Mouse (Mus musculus) neural tube, embryonic 11.5 days (tissue): ENCODE results near the gene Rab11fip3. TPM values are rescaled to one million over a fixed set of nuclear protein-coding genes. Genes with fewer than 3 reads are reported as not detected.

Experiments
- ATAC-seq: fragments of 200-750 bp; cut with Nextera tagmentation; 2 replicates; pipeline ENCODE4 v1.8.0; 2017; ENCODE audit warnings: moderate number of reproducible peaks, mild to moderate bottlenecking, moderate TSS enrichment, moderate library complexity; ENCODE audit not compliant: insufficient read depth, low FRiP score, low TSS enrichment
- DNase-seq: peaks from one replicate; pipeline ENCODE4 v3.0.0-alpha.2; 2015; ENCODE audit warnings: low spot score
- H3K27ac ChIP-seq: fragments of 300-500 bp; sonication (generic); 2 replicates; pipeline ENCODE4 v1.5.1; 2014; ENCODE audit warnings: low read depth, mild to moderate bottlenecking, low read length
- H3K27me3 ChIP-seq: fragments of 300-500 bp; sonication (generic); 2 replicates; pipeline ENCODE4 v1.6.1; 2014; ENCODE audit warnings: mild to moderate bottlenecking, low read length, mixed read lengths; ENCODE audit not compliant: control insufficient read depth, insufficient read depth
- H3K36me3 ChIP-seq: fragments of 300-500 bp; sonication (generic); 2 replicates; pipeline ENCODE4 v1.6.1; 2014; ENCODE audit warnings: mild to moderate bottlenecking, low read length, moderate library complexity, mixed read lengths; ENCODE audit not compliant: control insufficient read depth, insufficient read depth
- H3K4me1 ChIP-seq: fragments of 300-500 bp; sonication (generic); 2 replicates; pipeline ENCODE4 v1.6.1; 2014; ENCODE audit warnings: low read length, mixed read lengths; ENCODE audit not compliant: control insufficient read depth, insufficient read depth
- H3K4me2 ChIP-seq: fragments of 300-500 bp; sonication (generic); 2 replicates; pipeline ENCODE4 v1.6.1; 2014; ENCODE audit warnings: low read depth, mild to moderate bottlenecking, moderate library complexity
- H3K4me3 ChIP-seq: fragments of 300-500 bp; sonication (generic); 2 replicates; pipeline ENCODE4 v1.5.1; 2014; ENCODE audit warnings: low read depth, low read length
- H3K9ac ChIP-seq: fragments of 300-500 bp; sonication (generic); 2 replicates; pipeline ENCODE4 v1.6.1; 2014; ENCODE audit warnings: mild to moderate bottlenecking, low read length
- H3K9me3 ChIP-seq: fragments of 300-500 bp; sonication (generic); 2 replicates; pipeline ENCODE4 v1.6.1; 2016; ENCODE audit warnings: low read length; ENCODE audit not compliant: control insufficient read depth
- WGBS: fragments of 180-500 bp; shearing (Covaris S2); extraction: QIAGEN DNeasy Blood & Tissue Kit; methylation state at CpG from one replicate; pipeline ENCODE4 v1.1.7; 2014; 5-methylcytosine and 5-hydroxymethylcytosine counted together
- polyA plus RNA-seq: library from polyadenylated mRNA; unstranded; fragments of >200 nt; fragmentation: Nextera tagmentation; extraction: Ambion mirVana; gene quantifications from 2 replicates; pipeline ENCODE4 v1.2.1, GENCODE M21; 2014

The Rab11fip3 gene
- polyA plus RNA-seq, 1 experiment from 2014 or later = 24.8 TPM

DNA sequence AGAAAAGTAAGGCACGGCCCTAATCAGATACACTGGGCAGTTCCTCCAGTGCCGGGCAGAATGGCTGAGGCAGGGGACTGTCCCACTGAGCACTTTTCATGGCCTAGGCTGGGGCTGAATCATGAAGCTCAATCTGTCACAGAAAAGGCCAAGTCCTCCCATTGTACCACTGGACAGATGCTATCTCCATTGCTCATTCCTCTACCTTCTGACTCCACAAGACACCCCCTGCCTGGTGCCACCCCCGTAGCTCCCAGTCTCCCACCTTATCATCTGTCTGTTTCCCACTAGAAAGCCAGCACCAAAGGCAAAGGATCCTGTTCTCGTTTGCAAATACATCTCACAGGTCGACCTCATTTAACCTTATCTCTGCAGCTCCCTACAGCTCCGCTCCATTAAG, 37.3 kb downstream of the Rab11fip3 start:
- H3K27me3 ChIP-seq = no peaks in the 10 kb centered on the region
- no peaks in the 10 kb centered on the region for H3K4me1 ChIP-seq
- H3K27ac ChIP-seq = no peak overlapping the region
- H3K9me3 ChIP-seq = no peaks in the 10 kb centered on the region
- H3K4me2 ChIP-seq = no peak overlapping the region
- H3K36me3 ChIP-seq = no peaks in the 10 kb centered on the region; the same call in 1 of the 2 replicates
- 87% methylated on average over 6 of the region's 6 CpGs for WGBS
- H3K4me3 ChIP-seq = no peak overlapping the region
- no peak overlapping the region for H3K9ac ChIP-seq
- ATAC-seq (no peak), DNase-seq (no peak)

DNA sequence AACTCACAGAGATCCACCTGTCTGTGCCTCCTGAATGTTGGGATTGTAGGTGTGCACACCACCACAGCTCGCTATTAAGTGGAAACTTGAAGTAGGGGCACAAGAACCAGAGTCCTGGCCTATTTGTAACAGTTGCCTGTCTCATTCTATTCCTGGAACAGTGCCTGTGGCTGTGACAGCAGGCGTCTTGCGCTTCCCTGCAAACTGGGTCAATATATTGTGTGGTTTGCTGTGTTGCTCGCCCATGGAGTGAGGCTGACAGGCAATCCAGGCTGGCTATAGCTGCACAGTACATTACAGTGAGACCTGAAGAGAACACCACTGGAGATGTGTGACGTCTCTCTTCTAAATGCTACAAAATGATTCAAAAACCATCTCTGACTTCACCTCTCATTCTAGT, 37.8 kb downstream of the Rab11fip3 start:
- DNase-seq (no peak), ATAC-seq (no peak)
- Histone ChIP-seq H3K9ac (no peak overlapping the region), H3K27ac (no peak overlapping the region), H3K36me3 (no peaks in the 10 kb centered on the region; the same call in 1 of the 2 replicates), H3K9me3 (no peaks in the 10 kb centered on the region), H3K4me2 (no peak overlapping the region), H3K27me3 (no peaks in the 10 kb centered on the region), H3K4me3 (no peak overlapping the region), H3K4me1 (no peaks in the 10 kb centered on the region)
- 96% methylated on average over 5 of the region's 5 CpGs for WGBS

DNA sequence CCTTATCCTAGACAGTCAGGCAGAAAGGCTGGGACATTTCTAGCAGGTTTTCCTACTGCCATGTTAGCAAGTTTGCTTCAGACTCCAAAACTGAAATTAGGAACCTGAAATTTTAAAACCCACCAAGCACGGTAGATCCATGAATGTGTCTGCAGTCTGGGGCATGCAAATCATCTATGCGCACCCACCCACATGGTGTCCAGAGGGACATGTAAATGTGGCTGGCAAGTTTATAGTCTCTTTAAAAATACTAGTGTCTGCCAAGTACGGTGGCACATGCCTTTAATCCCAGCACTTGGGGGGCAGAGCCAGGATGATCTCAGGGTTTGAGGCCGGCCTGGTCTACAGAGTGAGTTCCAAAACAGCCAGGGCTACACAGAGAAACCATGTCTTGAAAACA, 41.1 kb downstream of the Rab11fip3 start:
- Histone ChIP-seq H3K9ac (no peak overlapping the region), H3K27me3 (no peaks in the 10 kb centered on the region), H3K4me2 (no peak overlapping the region), H3K36me3 (no peaks in the 10 kb centered on the region), H3K4me3 (no peak overlapping the region), H3K9me3 (no peaks in the 10 kb centered on the region), H3K4me1 (no peaks in the 10 kb centered on the region), H3K27ac (no peak overlapping the region)
- no peak for DNase-seq
- 91% methylated on average over 4 of the region's 4 CpGs for WGBS
- no peak for ATAC-seq

DNA sequence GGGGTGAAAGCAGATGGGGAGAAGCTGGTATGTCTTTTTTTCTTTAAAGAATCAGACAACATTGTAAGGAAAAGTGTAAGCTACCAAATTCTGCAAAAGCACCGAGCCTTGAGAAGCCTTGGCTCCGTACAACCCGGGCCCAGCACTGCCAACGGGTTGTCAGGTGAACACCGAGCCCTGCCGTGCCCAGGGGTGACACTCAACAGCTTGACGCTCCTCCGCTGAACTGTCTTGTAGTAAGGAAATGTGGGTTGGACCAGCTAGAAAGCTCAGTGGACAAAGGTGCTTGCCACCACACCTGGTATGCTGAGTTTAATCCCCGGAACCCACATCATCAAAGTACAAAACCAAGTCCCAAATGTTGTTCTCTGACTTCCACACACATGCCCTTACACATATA, 44.7 kb downstream of the Rab11fip3 start:
- H3K36me3 ChIP-seq = no peaks in the 10 kb centered on the region
- DNase-seq (no peak), ATAC-seq (no peak)
- H3K9me3 ChIP-seq = no peaks in the 10 kb centered on the region
- no peak overlapping the region for H3K4me2 ChIP-seq
- no peak overlapping the region for H3K27ac ChIP-seq
- 93% methylated on average over 9 of the region's 9 CpGs for WGBS
- no peaks in the 10 kb centered on the region for H3K4me1 ChIP-seq
- H3K27me3 ChIP-seq = no peaks in the 10 kb centered on the region
- no peak overlapping the region for H3K4me3 ChIP-seq
- H3K9ac ChIP-seq = no peak overlapping the region

DNA sequence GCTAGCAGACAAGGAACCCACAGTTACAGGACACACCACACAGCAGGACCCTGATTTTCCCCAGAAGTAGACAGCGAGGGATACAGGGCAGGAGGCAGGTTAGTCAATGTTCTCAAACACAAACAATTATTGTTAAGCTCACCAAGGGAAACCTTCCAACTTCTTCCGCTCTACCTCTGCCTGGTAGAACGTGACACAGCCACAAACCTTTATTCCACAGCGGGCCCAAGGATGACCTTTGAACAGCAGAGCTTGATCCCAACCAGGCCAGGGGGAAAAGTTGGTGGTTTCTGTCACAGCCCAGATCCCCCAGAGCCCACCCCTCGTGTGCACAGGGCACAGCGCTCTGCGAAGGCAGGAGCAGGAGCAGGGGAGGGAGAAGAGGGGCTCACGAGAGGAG, 45.4 kb downstream of the Rab11fip3 start:
- DNase-seq (no peak), ATAC-seq (no peak)
- WGBS = 95% methylated on average over 8 of the region's 8 CpGs
- Histone ChIP-seq H3K27me3 (no peaks in the 10 kb centered on the region), H3K27ac (no peak overlapping the region), H3K9ac (no peak overlapping the region), H3K9me3 (no peaks in the 10 kb centered on the region), H3K36me3 (no peaks in the 10 kb centered on the region), H3K4me2 (no peak overlapping the region), H3K4me3 (no peak overlapping the region), H3K4me1 (no peaks in the 10 kb centered on the region)

DNA sequence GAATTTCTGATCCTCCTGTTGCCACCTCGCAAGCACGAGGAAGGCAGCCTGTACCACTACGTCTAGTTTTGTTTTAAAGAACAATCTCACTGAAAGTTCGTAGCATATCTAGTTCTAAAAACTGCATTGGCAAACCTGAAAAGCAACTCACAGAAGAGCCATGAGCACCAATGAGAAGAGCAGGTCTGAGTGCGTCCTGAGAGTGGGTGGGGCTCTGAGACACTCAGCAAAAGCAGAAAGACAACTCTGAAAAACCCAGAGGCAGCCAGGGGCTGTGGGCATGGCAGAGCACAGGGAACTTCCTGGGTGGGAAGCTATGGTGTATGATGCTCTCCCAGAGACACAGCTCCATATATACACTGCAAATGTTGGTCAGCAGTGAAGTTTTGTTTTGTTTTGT, 46.2 kb downstream of the Rab11fip3 start:
- 92% methylated on average over 5 of the region's 5 CpGs for WGBS
- no peak for DNase-seq
- Histone ChIP-seq H3K9me3 (no peaks in the 10 kb centered on the region), H3K27me3 (no peaks in the 10 kb centered on the region), H3K27ac (no peak overlapping the region), H3K4me3 (no peak overlapping the region), H3K9ac (no peak overlapping the region), H3K36me3 (no peaks in the 10 kb centered on the region), H3K4me2 (no peak overlapping the region), H3K4me1 (no peaks in the 10 kb centered on the region)
- no peak for ATAC-seq

DNA sequence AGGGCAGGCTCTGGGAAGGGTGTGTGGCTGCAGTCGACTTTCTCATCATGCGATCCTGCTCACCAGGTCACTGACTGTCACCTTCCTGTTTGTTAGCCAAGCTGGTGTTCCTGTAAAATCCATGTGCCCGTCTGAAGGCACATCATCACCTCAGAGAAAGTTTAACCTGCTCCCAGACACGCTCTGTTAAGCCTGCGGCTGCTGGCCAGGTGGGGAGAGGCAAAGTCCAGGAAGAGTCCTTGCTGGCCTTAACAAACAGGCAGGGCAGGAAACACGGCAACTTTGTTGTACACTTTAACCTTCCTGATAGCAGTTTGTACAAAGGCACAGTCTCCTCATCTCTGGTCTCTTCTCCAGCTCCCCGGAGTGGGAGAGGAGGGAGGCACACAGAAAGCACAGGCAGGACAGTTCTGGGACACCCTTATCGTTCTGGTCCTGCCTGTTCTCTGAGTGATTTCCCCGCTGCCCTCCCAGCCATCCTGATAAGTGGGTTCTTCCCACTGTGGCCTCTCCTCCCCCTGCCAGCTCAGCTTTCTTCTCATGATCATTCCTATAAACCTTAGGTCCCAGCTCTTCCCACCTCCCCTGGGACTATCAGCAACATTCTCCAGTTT, 47.5 kb downstream of the Rab11fip3 start:
- no peaks in the 10 kb centered on the region for H3K36me3 ChIP-seq
- DNase-seq (no peak), ATAC-seq (no peak)
- WGBS = 82% methylated on average over 9 of the region's 9 CpGs
- no peak overlapping the region for H3K27ac ChIP-seq
- no peaks in the 10 kb centered on the region for H3K4me1 ChIP-seq
- H3K9me3 ChIP-seq = no peaks in the 10 kb centered on the region
- H3K4me2 ChIP-seq = no peak overlapping the region
- no peak overlapping the region for H3K4me3 ChIP-seq
- no peaks in the 10 kb centered on the region for H3K27me3 ChIP-seq
- H3K9ac ChIP-seq = no peak overlapping the region

DNA sequence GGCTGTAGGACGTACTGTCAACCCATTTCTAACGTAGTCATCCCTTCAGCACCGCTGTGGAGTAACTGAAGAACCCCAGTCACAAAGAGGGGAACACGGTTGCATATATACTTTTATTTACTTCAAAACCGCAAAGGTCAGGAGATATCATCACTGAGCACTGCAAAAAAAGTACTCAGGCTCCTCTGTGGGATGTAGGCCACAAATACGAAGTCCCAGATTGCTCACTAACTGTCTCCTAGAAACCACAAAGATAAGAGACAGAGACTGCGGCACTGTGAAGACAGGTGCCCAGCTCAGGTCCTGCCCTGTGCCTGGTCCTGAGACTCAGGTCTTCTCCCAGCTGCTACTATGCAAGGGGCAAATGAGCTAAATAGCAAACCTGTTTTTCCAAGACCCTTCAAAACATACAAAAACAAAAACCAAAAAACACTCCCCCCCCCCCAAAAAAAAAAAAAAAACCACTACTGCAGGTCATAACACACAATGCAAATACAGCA, 48.5 kb downstream of the Rab11fip3 start:
- 0 out of 2 replicates have a peak, but pooled peaks cover under 1% of the 10 kb centered on the region for H3K36me3 ChIP-seq
- no peak overlapping the region for H3K4me2 ChIP-seq
- no peaks in the 10 kb centered on the region for H3K9me3 ChIP-seq
- no peaks in the 10 kb centered on the region for H3K27me3 ChIP-seq
- no peak overlapping the region for H3K4me3 ChIP-seq
- no peak overlapping the region for H3K9ac ChIP-seq
- WGBS = 91% methylated on average over 7 of the region's 7 CpGs
- ATAC-seq = no peak
- no peaks in the 10 kb centered on the region for H3K4me1 ChIP-seq
- no peak overlapping the region for H3K27ac ChIP-seq
- no peak for DNase-seq

DNA sequence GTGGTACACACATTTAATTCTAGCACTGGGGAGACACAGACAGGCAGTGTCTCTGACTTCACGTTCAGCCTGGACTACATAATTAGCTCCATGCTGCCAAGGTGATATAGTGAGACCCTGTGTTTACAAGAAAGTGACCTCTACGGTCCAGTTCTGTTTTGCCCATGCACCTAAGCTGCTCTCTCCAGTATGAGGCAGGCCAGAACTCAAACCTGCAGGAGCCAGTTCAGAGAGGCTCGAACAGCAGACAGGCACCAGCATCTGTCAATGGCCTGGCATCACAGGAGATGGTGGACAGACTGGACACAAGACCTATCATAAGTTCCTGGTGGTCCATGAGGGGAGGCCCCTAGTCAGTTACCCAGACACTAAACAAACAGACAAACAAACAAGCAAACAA, 51.0 kb downstream of the Rab11fip3 start:
- no peak for DNase-seq

More for the DNA sequence above, 51.0 kb downstream of the Rab11fip3 start:
- Histone ChIP-seq H3K9ac (no peak overlapping the region), H3K9me3 (no peaks in the 10 kb centered on the region), H3K4me1 (no peaks in the 10 kb centered on the region), H3K27ac (no peak overlapping the region), H3K36me3 (peaks cover 10% of the 10 kb centered on the region; the same call in 1 of the 2 replicates), H3K4me2 (no peak overlapping the region), H3K4me3 (no peak overlapping the region), H3K27me3 (no peaks in the 10 kb centered on the region)
- ATAC-seq = no peak
- 85% methylated on average over 3 of the region's 3 CpGs for WGBS
